Mouse (Mus musculus): ENCODE data around the gene Gm5426. TPM values are rescaled to one million over a fixed set of nuclear protein-coding genes. Genes with fewer than 3 reads are reported as not detected.

The Gm5426 gene
- polyA plus RNA-seq, 1 experiment: not detected

- TF ChIP-seq POLR2A (IDR thresholded peaks at IDR 0.05; ENCODE audit: extremely low read depth, insufficient read depth, low read length) (no peak), CTCF (IDR thresholded peaks at IDR 0.05; ENCODE audit: extremely low read depth, insufficient read depth, low read length) (no peak)
- Histone ChIP-seq H3K4me3 (ENCODE audit: insufficient read depth, low read length) (no peak overlapping the region), H3K27ac (ENCODE audit: insufficient read depth, low read length) (no peak overlapping the region), H3K4me1 (ENCODE audit: control insufficient read depth, insufficient read depth, low read length) (no peaks in the 10 kb centered on the region)
Measured at GRCm38 (mm10) chr10:96106972-96107720, 29.3 kb upstream of the Gm5426 start.

- no peaks in the 10 kb centered on the region for H3K4me1 ChIP-seq (ENCODE audit: control insufficient read depth, insufficient read depth, low read length)
- H3K27ac ChIP-seq (ENCODE audit: insufficient read depth, low read length): no peak overlapping the region
- TF ChIP-seq POLR2A (IDR thresholded peaks at IDR 0.05; ENCODE audit: extremely low read depth, insufficient read depth, low read length) (no peak), CTCF (IDR thresholded peaks at IDR 0.05; ENCODE audit: extremely low read depth, insufficient read depth, low read length) (no peak)
- H3K4me3 ChIP-seq (ENCODE audit: insufficient read depth, low read length): no peak overlapping the region
Measured at GRCm38 (mm10) chr10:96107825-96108224, 28.6 kb upstream of the Gm5426 start.

GRCm38 (mm10) chr10:96115325-96115724 is 21.1 kb upstream of the Gm5426 start:
- TF ChIP-seq POLR2A (IDR thresholded peaks at IDR 0.05; ENCODE audit: extremely low read depth, insufficient read depth, low read length): no peak
- no peak for TF ChIP-seq CTCF (IDR thresholded peaks at IDR 0.05; ENCODE audit: extremely low read depth, insufficient read depth, low read length)
- Histone ChIP-seq H3K27ac (ENCODE audit: insufficient read depth, low read length) (no peak overlapping the region), H3K4me3 (ENCODE audit: insufficient read depth, low read length) (no peak overlapping the region), H3K4me1 (ENCODE audit: control insufficient read depth, insufficient read depth, low read length) (no peaks in the 10 kb centered on the region)

- no peak for TF ChIP-seq POLR2A (IDR thresholded peaks at IDR 0.05; ENCODE audit: extremely low read depth, insufficient read depth, low read length)
- no peak for TF ChIP-seq CTCF (IDR thresholded peaks at IDR 0.05; ENCODE audit: extremely low read depth, insufficient read depth, low read length)
- Histone ChIP-seq H3K27ac (ENCODE audit: insufficient read depth, low read length) (no peak overlapping the region), H3K4me1 (ENCODE audit: control insufficient read depth, insufficient read depth, low read length) (peaks cover 2% of the 10 kb centered on the region; the same call in 1 of the 2 replicates), H3K4me3 (ENCODE audit: insufficient read depth, low read length) (no peak overlapping the region)
Measured at GRCm38 (mm10) chr10:96120821-96121220, 15.6 kb upstream of the Gm5426 start.

- TF ChIP-seq CTCF (IDR thresholded peaks at IDR 0.05; ENCODE audit: extremely low read depth, insufficient read depth, low read length) (no peak), POLR2A (IDR thresholded peaks at IDR 0.05; ENCODE audit: extremely low read depth, insufficient read depth, low read length) (no peak)
- H3K4me3 ChIP-seq (ENCODE audit: insufficient read depth, low read length): no peak overlapping the region
- H3K27ac ChIP-seq (ENCODE audit: insufficient read depth, low read length): 0 out of 2 replicates have a peak overlapping the region, but pooled peaks have one; percentile 47
- peaks cover 2% of the 10 kb centered on the region; the same call in 1 of the 2 replicates for H3K4me1 ChIP-seq (ENCODE audit: control insufficient read depth, insufficient read depth, low read length)
Measured at GRCm38 (mm10) chr10:96121249-96122010, 15.0 kb upstream of the Gm5426 start.

GRCm38 (mm10) chr10:96123885-96124284 is 12.5 kb upstream of the Gm5426 start:
- TF ChIP-seq CTCF (IDR thresholded peaks at IDR 0.05; ENCODE audit: extremely low read depth, insufficient read depth, low read length): no peak
- no peak for TF ChIP-seq POLR2A (IDR thresholded peaks at IDR 0.05; ENCODE audit: extremely low read depth, insufficient read depth, low read length)
- Histone ChIP-seq H3K27ac (ENCODE audit: insufficient read depth, low read length) (no peak overlapping the region), H3K4me3 (ENCODE audit: insufficient read depth, low read length) (no peak overlapping the region), H3K4me1 (ENCODE audit: control insufficient read depth, insufficient read depth, low read length) (peaks cover 2% of the 10 kb centered on the region; the same call in 1 of the 2 replicates)

GRCm38 (mm10) chr10:96124290-96124689 is 12.1 kb upstream of the Gm5426 start:
- TF ChIP-seq CTCF (IDR thresholded peaks at IDR 0.05; ENCODE audit: extremely low read depth, insufficient read depth, low read length) (no peak), POLR2A (IDR thresholded peaks at IDR 0.05; ENCODE audit: extremely low read depth, insufficient read depth, low read length) (no peak)
- H3K27ac ChIP-seq (ENCODE audit: insufficient read depth, low read length): no peak overlapping the region
- no peak overlapping the region for H3K4me3 ChIP-seq (ENCODE audit: insufficient read depth, low read length)
- peaks cover 2% of the 10 kb centered on the region; the same call in 1 of the 2 replicates for H3K4me1 ChIP-seq (ENCODE audit: control insufficient read depth, insufficient read depth, low read length)

- no peak for TF ChIP-seq CTCF (IDR thresholded peaks at IDR 0.05; ENCODE audit: extremely low read depth, insufficient read depth, low read length)
- Histone ChIP-seq H3K27ac (ENCODE audit: insufficient read depth, low read length) (no peak overlapping the region), H3K4me1 (ENCODE audit: control insufficient read depth, insufficient read depth, low read length) (peaks cover 2% of the 10 kb centered on the region; the same call in 1 of the 2 replicates), H3K4me3 (ENCODE audit: insufficient read depth, low read length) (no peak overlapping the region)
Measured at GRCm38 (mm10) chr10:96125771-96126454, 10.5 kb upstream of the Gm5426 start.

- Histone ChIP-seq H3K27ac (ENCODE audit: insufficient read depth, low read length) (no peak overlapping the region), H3K4me1 (ENCODE audit: control insufficient read depth, insufficient read depth, low read length) (peaks cover 1% of the 10 kb centered on the region; the same call in 1 of the 2 replicates), H3K4me3 (ENCODE audit: insufficient read depth, low read length) (no peak overlapping the region)
- TF ChIP-seq POLR2A (IDR thresholded peaks at IDR 0.05; ENCODE audit: extremely low read depth, insufficient read depth, low read length): no peak
- TF ChIP-seq CTCF (IDR thresholded peaks at IDR 0.05; ENCODE audit: extremely low read depth, insufficient read depth, low read length): no peak
Measured at GRCm38 (mm10) chr10:96129213-96129612, 7.2 kb upstream of the Gm5426 start.
